Mouse (Mus musculus) stomach, postnatal 0 days (tissue): ENCODE measurements around the gene Mtrf1.

Source experiments
- CTCF ChIP-seq: IDR thresholded peaks from 2 replicates; pipeline ENCODE4 v1.5.1; 2016; ENCODE audit warnings: antibody characterized with exemption, low read depth, mild to moderate bottlenecking, moderate library complexity
- EP300 ChIP-seq: optimal IDR thresholded peaks from 2 replicates; pipeline ENCODE3; 2016; ENCODE audit warnings: antibody characterized with exemption

DNA sequence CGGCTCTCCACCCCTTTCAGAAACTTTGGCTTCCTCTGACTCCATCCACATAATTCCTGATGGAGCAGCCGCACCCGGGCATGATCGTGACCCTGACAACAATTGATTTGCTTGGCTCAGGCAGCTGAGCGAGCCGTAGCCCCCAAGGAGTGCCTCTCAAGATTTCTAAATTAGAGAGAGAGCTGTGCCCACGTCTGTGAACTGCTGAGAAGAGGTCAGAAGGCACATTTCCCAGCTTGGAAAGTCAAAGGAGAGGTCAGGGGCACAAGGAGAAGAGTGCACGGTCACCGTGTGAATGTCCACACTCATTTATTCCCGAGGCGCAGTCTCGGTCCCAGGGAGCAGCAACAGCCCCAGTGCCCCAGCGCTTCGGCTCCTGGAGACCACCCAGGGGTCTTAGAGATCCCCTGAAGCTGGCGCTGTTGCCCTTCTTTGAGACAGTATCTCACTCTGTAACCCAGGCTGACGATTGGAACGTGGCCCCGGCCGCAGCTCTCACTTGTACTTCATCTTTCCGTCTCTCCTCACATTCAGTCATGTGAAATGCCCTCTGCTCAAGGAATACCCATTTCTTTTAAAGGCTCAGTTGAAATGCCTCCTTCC is 22.6 kb downstream of the Mtrf1 start:
- TF ChIP-seq CTCF (no peak), EP300 (no peak)
